Mouse (Mus musculus) embryo, embryonic 9.5 days (tissue): ENCODE measurements around the gene Fbxo24.

Experiments
- DNase-seq: peaks from one replicate; pipeline ENCODE4 v3.0.0-alpha.2; 2017; ENCODE audit errors: extremely low spot score

The Fbxo24 gene

GRCm38 (mm10) chr5:137562965-137563364 is 65.8 kb downstream of the Fbxo24 start:
- no peak for DNase-seq
